Mouse (Mus musculus) cerebellum, postnatal 25 days (tissue): ENCODE data around the gene Rpap3.

Source experiments
- DNase-seq, 2 experiments: peaks; one replicate each; pipeline ENCODE4 v3.0.0; 2021; ENCODE audit warnings: mixed read lengths in 2 of 2

Rpap3 gene

DNA sequence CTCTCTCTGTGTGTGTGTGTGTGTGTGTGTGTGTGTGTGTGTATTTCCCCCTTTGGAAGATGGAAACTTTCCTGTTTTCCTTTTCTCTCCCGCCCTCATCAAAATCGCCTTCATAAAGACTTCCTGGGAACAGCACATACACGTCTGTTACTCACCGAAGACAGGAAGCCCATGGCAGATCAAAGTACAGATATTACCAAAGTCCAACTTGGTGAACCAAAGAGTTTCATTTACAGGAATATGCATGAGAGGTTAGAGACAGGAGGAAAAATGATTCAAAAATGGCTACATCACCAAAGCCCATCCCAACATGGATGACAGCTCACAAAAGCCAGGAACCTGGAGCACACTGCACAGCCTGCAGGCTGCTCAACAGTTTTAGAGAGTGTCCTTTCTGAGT lies 61.6 kb downstream of the Rpap3 start:
- no peak for DNase-seq
